Mouse (Mus musculus) left cerebral cortex, adult 2 months (tissue): ENCODE results near the gene Dhrs1. TPM values are rescaled to one million over a fixed set of nuclear protein-coding genes. Genes with fewer than 3 reads are reported as not detected.
A peak's percentile ranks its signal among the peaks of the same experiment; 100 is the strongest.

Experiments used
- DNase-seq, 2 experiments: peaks; one replicate each; pipeline ENCODE4 v3.0.0; 2021 to 2022; ENCODE audit warnings: low spot score in 2 of 2, mixed read lengths in 1 of 2; ENCODE audit errors: extremely low spot score in 1 of 2
- H3K27ac ChIP-seq: fragments of 200-600 bp; 2 replicates; pipeline ENCODE4 v1.8.1; 2022
- H3K4me3 ChIP-seq: fragments of 200-600 bp; 2 replicates; pipeline ENCODE4 v1.8.1; 2022
- CTCF ChIP-seq: fragments of 200-600 bp; IDR thresholded peaks from 2 replicates; pipeline ENCODE4 v1.8.1; 2022; ENCODE audit warnings: antibody characterized with exemption, mild to moderate bottlenecking, moderate library complexity
- intact Hi-C: fragments of 180-260 bp; cut with DNase I; formaldehyde crosslinking; loops from one replicate; pipeline ENCODE4 v1.15.1; 2025
- total RNA-seq, 2 experiments: library from RNA; stranded (reverse); gene quantifications; 2 replicates each; pipeline ENCODE4 v1.2.3; 2021

Dhrs1 gene
- total RNA-seq, 2 experiments from 2014 or later = 76.5 to 88.8 TPM

- Histone ChIP-seq H3K27ac (no peak overlapping the region), H3K4me3 (no peak overlapping the region)
- TF ChIP-seq CTCF = no peak
- peak in 1 of 2 experiments; percentile 7 for DNase-seq
- intact Hi-C loops = loop anchor here (1.0 to 5.0 kb wide), 3 partner anchors 42 to 138 kb away; partner anchors contain the start of gene Nfatc4
These were observed 35.2 kb upstream of the Dhrs1 start for GRCm38 (mm10) chr14:55780736-55781135.

- peak in 1 of 2 experiments; percentile 4 for DNase-seq
- TF ChIP-seq CTCF = no peak
- Histone ChIP-seq H3K4me3 (no peak overlapping the region), H3K27ac (no peak overlapping the region)
- intact Hi-C loops = loop anchor here (5.0 kb wide), 2 partner anchors 43 to 88 kb away; partner anchors contain the start of gene Nfatc4
These were observed 34.2 kb upstream of the Dhrs1 start for GRCm38 (mm10) chr14:55779656-55780055.

GRCm38 (mm10) chr14:55778686-55779085, 33.2 kb upstream of the Dhrs1 start:
- DNase-seq = peak in 1 of 2 experiments; percentile 7
- TF ChIP-seq CTCF = no peak
- intact Hi-C loops = no loop called here
- Histone ChIP-seq H3K4me3 (no peak overlapping the region), H3K27ac (no peak overlapping the region)

- Histone ChIP-seq H3K27ac (no peak overlapping the region), H3K4me3 (no peak overlapping the region)
- no peak for TF ChIP-seq CTCF
- intact Hi-C loops = no loop called here
- DNase-seq = no peak
These were observed 32.3 kb upstream of the Dhrs1 start for GRCm38 (mm10) chr14:55777806-55778205.

- DNase-seq = no peak
- no peak for TF ChIP-seq CTCF
- Histone ChIP-seq H3K4me3 (no peak overlapping the region), H3K27ac (no peak overlapping the region)
- intact Hi-C loops = no loop called here
These were observed 31.7 kb upstream of the Dhrs1 start for GRCm38 (mm10) chr14:55777176-55777575.

- no peak for TF ChIP-seq CTCF
- Histone ChIP-seq H3K27ac (no peak overlapping the region), H3K4me3 (no peak overlapping the region)
- intact Hi-C loops = no loop called here
- no peak for DNase-seq
These were observed 31.2 kb upstream of the Dhrs1 start for GRCm38 (mm10) chr14:55776711-55777110.

- intact Hi-C loops = no loop called here
- DNase-seq = no peak
- Histone ChIP-seq H3K4me3 (no peak overlapping the region), H3K27ac (no peak overlapping the region)
- TF ChIP-seq CTCF = no peak
These were observed 23.7 kb upstream of the Dhrs1 start for GRCm38 (mm10) chr14:55769087-55769703.

GRCm38 (mm10) chr14:55768555-55768954, 23.1 kb upstream of the Dhrs1 start:
- Histone ChIP-seq H3K4me3 (no peak overlapping the region), H3K27ac (no peak overlapping the region)
- DNase-seq = no peak
- intact Hi-C loops = no loop called here
- no peak for TF ChIP-seq CTCF

- DNase-seq = peak in 1 of 2 experiments; percentile 54
- intact Hi-C loops = no loop called here
- no peak overlapping the region for H3K27ac ChIP-seq
These were observed 22.3 kb upstream of the Dhrs1 start for GRCm38 (mm10) chr14:55767519-55768414.

GRCm38 (mm10) chr14:55765696-55766095, 20.2 kb upstream of the Dhrs1 start, which contains the start of gene Ltb4r1:
TSS of gene Ltb4r1 (plus strand) at chr14:55765962.
- no peak for TF ChIP-seq CTCF
- Histone ChIP-seq H3K4me3 (no peak within 1 kb of the TSS), H3K27ac (no peak within 1 kb of the TSS)
- intact Hi-C loops = no loop called here
- DNase-seq = no peak

More at GRCm38 (mm10) chr14:55767519-55768414, 22.3 kb upstream of the Dhrs1 start:
- peak overlapping the region; percentile 43 for H3K4me3 ChIP-seq
- TF ChIP-seq CTCF = peak; percentile 56

GRCm38 (mm10) chr14:55763166-55763565, 17.7 kb upstream of the Dhrs1 start:
- Histone ChIP-seq H3K27ac (0 out of 2 replicates have a peak overlapping the region, but pooled peaks have one; percentile 8), H3K4me3 (no peak overlapping the region)
- intact Hi-C loops = loop anchor here (5.0 kb wide), 1 partner anchor 139 kb away; the partner anchor contains the start of gene Sdr39u1
- no peak for DNase-seq
- no peak for TF ChIP-seq CTCF
